Mouse (Mus musculus): ENCODE data around the gene Nmrk1.

Nmrk1 gene

DNA sequence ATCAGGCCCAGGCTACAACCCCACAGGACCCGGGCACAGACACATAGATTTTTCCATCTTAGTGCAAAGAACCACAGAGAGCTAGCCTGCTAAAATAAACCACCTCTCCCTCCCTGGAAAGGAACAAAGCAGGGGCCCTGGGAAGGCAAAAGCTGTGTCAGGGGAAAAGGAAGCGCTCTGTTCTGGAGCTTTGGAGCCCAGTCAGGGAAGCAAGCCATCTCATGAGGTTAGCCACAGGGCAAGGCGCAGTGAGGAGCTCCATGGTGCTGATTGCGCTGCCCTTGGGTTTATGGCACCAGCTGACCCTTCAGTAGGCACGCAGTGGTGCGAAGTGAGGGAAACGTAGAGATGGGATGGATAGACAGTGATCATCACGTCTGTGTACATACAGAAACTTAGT is 22.6 kb downstream of the Nmrk1 start:
- in situ Hi-C loops (cut with MboI) = no loop called here

DNA sequence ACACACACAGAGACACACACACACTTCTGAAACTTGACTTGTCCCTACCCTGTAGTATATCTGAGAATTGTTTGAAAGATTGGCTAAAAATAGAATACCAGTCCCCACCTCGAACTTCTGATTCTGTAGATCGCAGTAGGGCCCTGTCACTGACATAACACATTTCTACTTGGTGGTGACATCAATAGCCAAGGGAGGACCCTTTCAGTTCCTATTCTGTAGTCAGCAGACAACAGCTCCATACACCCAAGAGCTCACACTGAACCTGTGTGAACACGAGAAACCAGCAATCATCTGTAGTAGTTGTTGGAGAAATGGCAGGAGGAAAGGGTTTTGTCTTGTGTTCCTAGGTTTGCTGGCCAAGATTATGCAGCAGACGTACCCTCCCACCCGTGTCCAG is 23.2 kb downstream of the Nmrk1 start:
- in situ Hi-C loops (cut with MboI) = no loop called here

DNA sequence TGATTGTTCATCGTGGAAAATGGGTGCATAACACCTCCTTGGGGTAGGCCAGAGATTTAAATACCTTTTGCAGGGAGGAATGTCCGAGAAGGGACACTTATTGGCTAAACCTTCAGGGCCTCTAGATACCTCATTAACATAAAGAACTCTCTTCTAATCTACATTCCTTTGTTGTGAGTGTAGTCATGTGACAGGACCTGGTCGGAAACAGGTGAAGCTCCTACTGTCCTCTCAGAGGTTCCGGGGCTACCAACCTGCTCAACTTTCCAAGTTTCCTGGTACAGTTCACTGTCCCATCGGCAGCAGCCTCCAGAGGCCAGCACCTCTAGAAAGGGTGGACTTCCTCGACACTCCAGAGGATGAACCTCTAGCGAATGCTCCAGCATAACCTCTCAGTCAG is 24.2 kb downstream of the Nmrk1 start:
- in situ Hi-C loops (cut with MboI) = no loop called here

DNA sequence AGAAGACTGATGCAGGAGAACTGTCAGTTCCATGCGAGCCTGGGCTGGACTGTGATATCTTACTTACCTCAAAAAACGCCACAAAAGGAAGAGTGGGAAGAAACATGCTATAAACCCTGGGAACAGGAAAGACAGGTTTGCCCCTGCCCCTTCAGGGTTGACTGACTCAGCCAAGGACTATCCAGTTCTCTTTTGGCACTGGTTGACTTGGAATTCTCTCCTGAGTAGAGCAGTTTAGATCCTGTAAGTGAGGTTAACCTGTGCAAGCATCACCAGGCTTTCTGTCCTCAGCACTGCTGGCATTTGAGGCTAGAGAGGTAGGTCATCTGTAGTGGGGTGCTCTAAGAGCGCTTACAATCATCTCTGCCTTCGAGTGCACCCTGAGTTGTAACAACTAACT is 26.7 kb downstream of the Nmrk1 start:
- in situ Hi-C loops (cut with MboI) = no loop called here

DNA sequence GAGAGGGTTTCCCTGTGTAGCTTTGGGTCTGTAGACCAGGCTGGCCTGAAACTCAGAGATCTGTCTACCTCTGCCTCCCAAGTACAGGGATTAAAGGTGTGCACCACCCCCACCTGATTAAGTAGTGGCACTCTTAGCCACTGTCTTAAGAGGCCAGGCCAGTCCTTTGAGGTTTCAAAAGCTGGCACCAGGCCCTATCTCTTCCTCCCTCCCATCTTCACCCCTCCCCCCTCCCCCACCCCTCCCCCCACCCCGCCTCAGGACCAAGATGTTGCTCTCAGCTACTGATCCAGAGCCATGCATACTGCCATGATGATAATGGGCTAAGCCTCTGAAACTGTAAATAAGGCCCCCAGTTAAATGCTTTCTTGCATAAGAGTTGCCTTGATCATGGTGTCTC is 27.6 kb downstream of the Nmrk1 start:
- in situ Hi-C loops (cut with MboI) = no loop called here

DNA sequence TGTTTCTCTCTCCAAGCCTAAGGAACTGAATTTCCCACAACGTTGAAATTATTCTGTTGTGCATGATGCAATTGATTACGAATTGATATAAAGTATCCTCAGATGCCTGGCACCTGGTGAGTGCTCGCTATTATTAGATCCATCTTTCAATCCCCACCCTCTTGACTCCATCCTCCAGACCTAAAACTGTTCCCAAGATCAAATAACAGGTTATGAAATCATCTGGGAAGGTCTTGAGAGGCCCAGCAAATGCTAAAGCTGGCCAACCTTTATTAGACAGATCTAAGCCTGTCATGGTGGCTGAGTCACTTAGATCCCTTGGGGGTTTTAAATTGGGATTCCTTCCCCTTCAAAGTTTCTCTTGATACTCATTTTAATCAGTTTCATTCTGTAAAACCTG is 28.7 kb downstream of the Nmrk1 start:
- in situ Hi-C loops (cut with MboI) = no loop called here

DNA sequence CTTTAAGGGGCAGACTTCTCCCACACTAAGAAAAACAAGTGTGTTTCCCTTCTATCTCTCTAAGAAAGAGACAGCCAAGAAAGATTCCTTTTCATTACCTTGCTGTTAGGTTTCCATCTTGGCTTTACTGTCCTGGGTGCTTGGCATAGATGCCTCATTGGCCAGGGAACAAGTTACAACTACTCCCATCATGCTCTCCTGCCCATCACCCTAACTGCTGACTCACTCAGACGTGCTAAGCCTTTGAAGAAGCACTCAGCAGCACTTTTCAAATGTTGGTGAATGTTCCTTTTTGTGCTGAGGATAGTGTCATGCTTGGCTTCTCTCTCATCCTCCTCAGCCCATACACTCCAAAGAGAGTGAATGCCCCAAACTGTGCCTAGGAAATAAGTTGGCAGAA is 29.9 kb downstream of the Nmrk1 start:
- in situ Hi-C loops (cut with MboI) = no loop called here

DNA sequence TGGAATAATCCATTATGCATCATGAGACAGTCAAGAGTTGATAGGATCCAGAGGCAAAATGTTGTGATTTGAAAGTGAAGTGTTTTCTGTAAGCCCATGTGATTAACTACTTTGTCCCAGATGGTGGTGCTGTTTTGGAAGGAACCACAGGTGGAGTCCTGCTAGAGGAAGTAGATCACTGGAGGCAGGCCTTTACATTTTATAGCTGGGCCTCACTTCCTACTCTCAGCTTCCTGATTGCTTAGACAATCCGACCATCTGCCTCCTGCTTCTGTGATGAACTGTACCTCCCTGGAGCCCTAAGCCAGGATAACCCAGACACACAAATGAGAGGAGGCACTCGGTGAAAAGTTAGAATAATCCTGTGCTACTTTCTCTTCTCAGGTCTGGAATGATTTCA is 32.2 kb downstream of the Nmrk1 start:
- in situ Hi-C loops (cut with MboI) = no loop called here

DNA sequence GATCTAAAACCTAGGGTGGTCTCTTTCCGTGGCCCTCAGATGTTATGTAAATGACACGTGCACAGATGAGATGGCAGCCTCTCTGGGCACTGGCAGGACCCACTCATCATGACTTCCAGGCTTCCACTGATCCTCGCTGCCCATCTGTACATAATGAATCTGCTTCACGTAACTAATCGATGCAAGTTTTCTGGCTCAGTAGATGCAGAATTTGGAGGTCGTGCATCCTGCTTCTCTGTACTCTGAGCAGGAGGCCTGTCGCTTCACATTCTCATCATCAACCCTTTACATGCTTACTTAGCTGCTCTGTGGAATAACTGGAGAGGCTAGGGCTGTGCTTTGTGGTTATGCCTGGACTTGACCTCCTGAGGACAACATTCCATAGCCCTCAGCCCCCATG is 35.2 kb downstream of the Nmrk1 start:
- in situ Hi-C loops (cut with MboI) = no loop called here

DNA sequence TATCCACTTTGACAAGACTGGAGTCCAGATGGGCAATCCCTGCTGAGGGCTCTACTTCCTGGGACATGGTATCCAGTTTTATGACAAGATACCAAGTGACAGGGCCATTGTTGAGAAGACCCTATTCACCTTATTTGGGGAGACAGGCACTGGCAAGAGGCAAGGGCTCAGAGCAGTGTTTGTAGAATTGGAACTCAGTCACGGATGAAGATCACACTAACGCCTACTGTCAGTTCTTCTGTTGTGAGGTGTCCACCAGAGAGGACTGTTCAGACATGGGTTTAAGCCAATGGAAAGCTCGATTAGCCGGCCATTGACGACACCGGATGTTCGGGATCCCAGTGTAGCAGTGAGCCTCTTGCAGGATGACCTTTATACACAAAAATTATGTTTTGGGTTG is 37.8 kb downstream of the Nmrk1 start:
- in situ Hi-C loops (cut with MboI) = no loop called here

DNA sequence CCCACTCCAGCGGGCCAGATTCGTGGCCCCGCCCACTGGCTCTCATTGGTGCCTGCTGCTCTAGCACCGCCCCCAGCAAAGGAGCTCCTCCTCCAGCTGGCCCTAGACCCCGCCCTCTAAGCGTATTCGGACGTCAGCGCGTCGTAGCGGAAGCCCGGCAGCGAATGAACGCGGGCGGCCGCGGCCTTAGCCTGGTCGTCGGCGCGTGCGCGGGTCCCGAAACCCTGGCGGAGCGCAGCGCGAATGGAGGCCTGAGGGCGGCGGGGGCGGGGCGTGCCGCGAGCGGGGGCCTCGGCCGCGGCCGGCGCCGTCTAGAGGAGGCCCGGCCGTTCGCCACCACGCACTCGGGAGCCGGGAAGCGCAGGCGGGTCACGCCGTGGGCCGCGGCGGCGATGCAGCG is 38.9 kb downstream of the Nmrk1 start, which contains the start of gene Carnmt1:
TSS of gene Carnmt1 (plus strand) at position 157 of the 400 bp plus-strand sequence.
- in situ Hi-C loops (cut with MboI) = no loop called here

DNA sequence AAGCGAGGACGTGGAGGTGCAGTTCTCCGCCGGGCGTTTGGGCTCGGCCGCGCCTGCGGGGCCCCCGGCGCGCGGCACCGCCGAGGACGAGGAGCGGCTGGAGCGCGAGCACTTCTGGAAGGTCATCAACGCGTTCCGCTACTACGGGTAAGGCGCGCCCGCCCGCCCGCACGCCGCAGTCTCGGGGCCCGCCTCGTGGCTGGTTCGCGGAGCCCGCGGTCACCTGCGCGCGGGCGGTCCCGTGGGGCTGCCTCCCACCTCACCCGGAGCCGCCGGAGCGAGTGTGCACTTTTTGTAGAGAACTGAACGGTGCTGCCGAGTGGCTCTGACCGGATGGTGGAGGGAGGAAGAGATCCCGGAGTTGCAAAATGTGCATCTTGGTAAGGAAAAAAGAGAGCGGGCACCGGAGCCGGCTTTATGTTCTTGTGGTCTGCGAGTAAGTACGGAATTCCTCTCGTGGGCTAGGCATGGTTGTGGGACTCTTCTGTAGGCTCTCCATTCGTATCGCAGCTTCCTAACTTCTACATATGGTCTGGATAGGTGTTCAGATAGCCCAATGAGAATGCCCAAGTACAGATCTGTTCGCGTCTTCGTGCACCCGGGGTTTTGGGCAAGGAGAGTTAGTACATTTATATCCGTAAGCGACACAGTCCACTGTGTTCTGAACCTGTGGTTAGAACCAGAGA is 39.4 kb downstream of the Nmrk1 start:
- in situ Hi-C loops (cut with MboI) = no loop called here

DNA sequence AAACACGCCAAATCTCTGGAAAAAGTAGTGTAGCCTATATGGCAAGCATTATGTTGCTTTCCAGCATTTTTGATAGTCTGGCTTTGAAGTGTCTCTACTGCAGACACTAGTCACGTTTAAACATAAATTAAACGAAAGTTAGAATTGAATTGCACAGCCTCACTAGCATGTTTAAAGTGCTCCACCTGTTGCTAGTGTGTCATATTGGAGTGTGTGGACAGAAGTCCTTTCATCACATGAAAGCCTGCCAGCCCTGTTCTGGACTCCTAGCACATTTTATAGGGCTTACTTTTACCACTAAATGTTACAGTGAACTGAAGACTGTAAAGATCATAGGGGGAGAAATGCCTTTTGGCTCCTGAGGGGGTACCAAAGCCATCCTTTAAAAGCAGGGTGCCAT is 40.7 kb downstream of the Nmrk1 start:
- in situ Hi-C loops (cut with MboI) = no loop called here

DNA sequence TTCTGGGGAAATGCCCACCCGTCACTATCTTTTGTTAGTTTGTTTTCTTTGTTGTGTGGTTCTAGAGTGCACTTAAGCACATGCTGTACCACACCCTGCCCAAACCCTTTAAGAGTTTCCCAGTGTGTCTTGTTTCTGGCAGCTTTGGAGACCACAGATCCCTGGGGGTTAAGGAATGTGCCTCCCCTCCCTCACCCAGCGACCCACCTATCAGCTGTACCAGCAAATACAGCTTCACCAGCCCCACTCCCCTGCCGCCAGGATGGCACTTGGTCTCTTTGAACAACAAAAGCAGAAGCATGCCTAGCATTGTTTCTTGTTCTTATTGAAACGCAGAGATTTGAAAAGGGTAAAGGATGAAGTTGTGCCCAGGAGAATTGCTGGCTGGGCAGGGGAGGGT is 41.4 kb downstream of the Nmrk1 start:
- in situ Hi-C loops (cut with MboI) = no loop called here

DNA sequence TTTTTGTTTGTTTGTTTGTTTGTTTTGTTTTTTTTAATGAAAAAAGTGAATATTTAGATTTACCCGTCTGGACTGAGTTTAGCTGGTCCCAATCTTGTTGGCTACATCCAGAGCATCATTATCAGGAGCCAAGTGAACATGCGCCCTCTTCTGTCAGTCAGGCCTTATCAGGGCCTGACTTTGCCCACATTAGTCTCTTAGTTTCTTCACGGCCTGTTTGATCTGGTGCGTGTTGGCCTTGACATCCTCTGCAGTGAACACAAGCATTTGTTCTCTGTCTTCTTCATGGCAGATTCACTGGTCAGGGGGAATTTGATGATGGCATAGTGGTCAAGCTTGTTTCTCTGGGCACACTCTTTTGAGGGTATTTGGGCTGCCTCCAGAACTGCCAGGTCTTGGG is 50.4 kb downstream of the Nmrk1 start:
- in situ Hi-C loops (cut with MboI) = no loop called here

DNA sequence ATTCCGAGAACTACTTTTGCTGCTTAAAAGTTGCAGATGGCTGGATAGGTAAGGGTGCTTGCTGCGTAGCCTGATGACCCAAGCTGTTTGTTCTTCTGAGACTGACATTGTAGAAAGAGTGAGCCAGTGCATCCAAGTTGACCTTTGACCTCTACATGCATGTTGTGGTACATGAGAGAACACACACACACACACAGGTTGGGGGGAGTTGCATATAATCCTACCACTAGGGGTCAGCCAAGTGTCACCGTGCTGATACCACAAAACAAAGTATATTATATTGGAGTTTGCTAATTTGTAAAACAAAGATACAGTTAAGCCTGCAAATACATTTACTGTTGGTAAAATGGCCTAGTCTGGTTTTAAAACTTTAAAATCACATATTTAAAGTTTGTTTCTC is 55.8 kb downstream of the Nmrk1 start:
- in situ Hi-C loops (cut with MboI) = no loop called here

DNA sequence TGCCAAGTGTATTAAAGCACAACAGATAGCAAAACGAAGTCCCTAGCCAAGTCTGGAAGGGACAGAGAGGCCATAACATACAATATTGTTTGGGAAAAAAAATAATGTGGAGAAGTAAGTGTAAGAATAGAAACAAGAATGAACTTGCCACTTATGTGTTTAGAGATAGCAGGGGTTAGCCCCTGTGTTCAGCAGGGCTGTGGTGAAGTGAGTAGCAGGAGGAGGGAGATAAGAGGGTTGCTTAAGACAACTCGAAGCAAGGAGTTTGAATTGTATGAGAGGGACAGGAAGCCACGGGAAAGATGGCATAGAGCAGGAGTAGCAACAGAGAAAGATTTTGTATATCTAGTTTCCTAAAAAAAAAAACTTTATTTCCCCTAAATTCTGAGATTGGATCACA is 60.4 kb downstream of the Nmrk1 start:
- in situ Hi-C loops (cut with MboI) = no loop called here

DNA sequence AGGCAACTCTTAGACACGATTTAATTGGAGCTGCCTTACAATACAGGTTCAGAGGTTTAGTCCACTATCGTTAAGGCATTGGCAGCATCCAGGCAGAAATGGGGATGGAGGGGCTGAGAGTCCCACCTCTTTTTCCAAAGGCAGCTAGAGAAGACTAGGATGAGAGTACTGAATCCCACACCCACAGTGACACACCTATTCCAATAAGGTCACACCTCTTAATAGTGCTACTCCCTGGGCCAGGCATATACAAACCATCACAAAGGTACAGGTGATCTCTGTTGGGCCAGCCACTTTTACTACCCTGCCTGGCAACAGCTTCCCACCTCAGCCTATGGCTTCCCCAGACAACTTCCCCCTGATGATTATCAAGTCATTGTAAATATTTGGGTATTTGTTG is 61.0 kb downstream of the Nmrk1 start:
- in situ Hi-C loops (cut with MboI) = no loop called here

DNA sequence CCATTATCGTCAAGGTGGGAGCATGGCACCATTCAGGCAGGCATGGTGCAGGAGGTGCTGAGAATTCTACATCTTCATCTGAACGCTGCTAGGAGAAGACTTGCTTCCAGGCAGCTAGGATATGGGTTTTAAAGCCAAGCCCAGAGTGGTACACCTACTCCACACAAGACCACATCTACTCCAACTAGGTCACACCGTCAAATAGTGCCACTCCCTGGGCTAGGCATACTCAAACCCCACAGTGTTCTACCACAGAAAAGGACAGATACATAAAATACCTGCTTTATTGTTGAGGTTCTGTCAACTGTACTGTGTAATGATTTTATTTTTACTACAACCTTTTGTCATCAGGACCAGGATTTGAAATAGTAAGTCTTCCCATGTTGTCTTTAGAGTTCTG is 63.4 kb downstream of the Nmrk1 start:
- in situ Hi-C loops (cut with MboI) = no loop called here

DNA sequence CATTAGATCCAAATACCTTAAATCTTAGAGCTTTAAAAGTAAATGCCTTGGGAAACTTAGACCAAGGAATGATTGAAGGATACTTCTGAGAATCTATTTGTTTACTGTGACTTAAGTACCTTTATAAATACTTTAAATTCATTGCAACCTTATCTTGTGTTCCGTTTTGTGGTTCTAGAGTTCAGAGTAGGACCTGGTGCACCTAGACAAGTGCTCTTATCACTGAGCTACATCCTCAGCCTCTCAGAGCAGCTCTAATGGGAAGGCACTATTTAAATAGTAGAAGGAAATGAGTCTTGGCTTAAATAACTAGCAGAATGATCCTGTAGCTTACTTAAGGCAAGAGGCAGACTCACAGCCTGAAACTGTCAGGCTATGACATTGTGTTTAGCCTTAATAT is 63.8 kb downstream of the Nmrk1 start:
- in situ Hi-C loops (cut with MboI) = no loop called here
